Mouse (Mus musculus): ENCODE measurements at regions not wholly inside any gene's neighbourhood (a gene's known extent, or its start where the extent isn't known, plus 50 kb on each side); places are given as distances from the start of the nearest gene placed in this dataset.

DNA sequence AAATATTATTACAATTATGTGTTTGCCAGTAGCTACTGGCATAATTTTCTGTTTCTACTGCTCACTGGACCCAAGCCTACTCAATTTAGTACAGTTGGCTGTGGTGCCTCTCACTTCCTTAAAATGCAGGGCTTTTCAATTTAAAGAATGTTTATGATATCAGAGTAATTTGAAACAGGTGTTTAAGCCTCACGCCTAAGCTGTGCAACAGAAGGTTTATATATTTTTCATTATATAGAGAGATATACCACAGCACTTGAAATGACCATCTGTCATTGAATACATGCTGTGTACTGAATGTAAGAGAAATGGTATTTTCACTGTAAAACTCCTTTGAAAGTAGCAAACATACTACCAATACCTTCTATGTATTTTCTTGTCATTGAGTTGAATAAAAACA lies 376.8 kb downstream of the Otol1 start:
- Histone ChIP-seq H3K4me1 (replicated peaks; ENCODE audit: control insufficient read depth, insufficient read depth) (no peaks in the 10 kb centered on the region), H3K4me2 (replicated peaks; ENCODE audit: low read depth) (no peak overlapping the region), H3K9ac (ENCODE audit: low read length) (no peak overlapping the region), H3K4me3 (ENCODE audit: low read depth, low read length) (no peak overlapping the region), H3K9me3 (ENCODE audit: control insufficient read depth, low read length) (no peaks in the 10 kb centered on the region), H3K36me3 (ENCODE audit: control insufficient read depth, insufficient read depth, low read length) (no peaks in the 10 kb centered on the region), H3K27me3 (ENCODE audit: control insufficient read depth, insufficient read depth, low read length) (no peaks in the 10 kb centered on the region), H3K27ac (replicated peaks) (no peak overlapping the region)
- 57% methylated on average over 1 of the region's 1 CpGs for WGBS
- DNase-seq (ENCODE audit: low spot score) (no peak), ATAC-seq (ENCODE audit: low FRiP score, low TSS enrichment) (no peak)
- no peak for TF ChIP-seq EP300 (optimal IDR thresholded peaks at IDR 0.05)
- no peak for TF ChIP-seq CTCF (IDR thresholded peaks at IDR 0.05; ENCODE audit: low read depth)

GRCm38 (mm10) chr3:70385961-70386360 lies 378.5 kb downstream of the Otol1 start:
- H3K9me3 ChIP-seq (ENCODE audit: control insufficient read depth, low read length): no peaks in the 10 kb centered on the region
- no peak overlapping the region for H3K4me2 ChIP-seq (replicated peaks; ENCODE audit: low read depth)
- no peak overlapping the region for H3K27ac ChIP-seq (replicated peaks)
- H3K4me3 ChIP-seq (ENCODE audit: low read depth, low read length): no peak overlapping the region
- no peak overlapping the region for H3K9ac ChIP-seq (ENCODE audit: low read length)
- DNase-seq (ENCODE audit: low spot score): no peak
- H3K36me3 ChIP-seq (ENCODE audit: control insufficient read depth, insufficient read depth, low read length): no peaks in the 10 kb centered on the region
- ATAC-seq (ENCODE audit: low FRiP score, low TSS enrichment): no peak
- TF ChIP-seq EP300 (optimal IDR thresholded peaks at IDR 0.05) (no peak), CTCF (IDR thresholded peaks at IDR 0.05; ENCODE audit: low read depth) (no peak)
- no peaks in the 10 kb centered on the region for H3K4me1 ChIP-seq (replicated peaks; ENCODE audit: control insufficient read depth, insufficient read depth)
- WGBS: 75% methylated on average over 4 of the region's 4 CpGs
- no peaks in the 10 kb centered on the region for H3K27me3 ChIP-seq (ENCODE audit: control insufficient read depth, insufficient read depth, low read length)

GRCm38 (mm10) chr3:70401187-70401586 lies 393.8 kb downstream of the Otol1 start:
- Histone ChIP-seq H3K4me1 (replicated peaks; ENCODE audit: control insufficient read depth, insufficient read depth) (no peaks in the 10 kb centered on the region), H3K9ac (ENCODE audit: low read length) (no peak overlapping the region), H3K27ac (replicated peaks) (no peak overlapping the region), H3K27me3 (ENCODE audit: control insufficient read depth, insufficient read depth, low read length) (no peaks in the 10 kb centered on the region), H3K4me3 (ENCODE audit: low read depth, low read length) (no peak overlapping the region), H3K36me3 (ENCODE audit: control insufficient read depth, insufficient read depth, low read length) (no peaks in the 10 kb centered on the region), H3K4me2 (replicated peaks; ENCODE audit: low read depth) (no peak overlapping the region), H3K9me3 (ENCODE audit: control insufficient read depth, low read length) (no peaks in the 10 kb centered on the region)
- WGBS: 41% methylated on average over 2 of the region's 2 CpGs
- DNase-seq (ENCODE audit: low spot score): no peak
- no peak for ATAC-seq (ENCODE audit: low FRiP score, low TSS enrichment)
- TF ChIP-seq CTCF (IDR thresholded peaks at IDR 0.05; ENCODE audit: low read depth) (no peak), EP300 (optimal IDR thresholded peaks at IDR 0.05) (no peak)

- ATAC-seq (ENCODE audit: low FRiP score, low TSS enrichment): no peak
- 89% methylated on average over 1 of the region's 1 CpGs for WGBS
- no peaks in the 10 kb centered on the region for H3K9me3 ChIP-seq (ENCODE audit: control insufficient read depth, low read length)
- TF ChIP-seq CTCF (IDR thresholded peaks at IDR 0.05; ENCODE audit: low read depth) (peak; percentile 50), EP300 (optimal IDR thresholded peaks at IDR 0.05) (no peak)
- H3K36me3 ChIP-seq (ENCODE audit: control insufficient read depth, insufficient read depth, low read length): no peaks in the 10 kb centered on the region
- H3K27ac ChIP-seq (replicated peaks): no peak overlapping the region
- no peak overlapping the region for H3K4me3 ChIP-seq (ENCODE audit: low read depth, low read length)
- no peaks in the 10 kb centered on the region for H3K4me1 ChIP-seq (replicated peaks; ENCODE audit: control insufficient read depth, insufficient read depth)
- no peak overlapping the region for H3K4me2 ChIP-seq (replicated peaks; ENCODE audit: low read depth)
- no peaks in the 10 kb centered on the region for H3K27me3 ChIP-seq (ENCODE audit: control insufficient read depth, insufficient read depth, low read length)
- DNase-seq (ENCODE audit: low spot score): no peak
- H3K9ac ChIP-seq (ENCODE audit: low read length): no peak overlapping the region
Measured at GRCm38 (mm10) chr3:70406571-70406970, 399.2 kb downstream of the Otol1 start.

GRCm38 (mm10) chr3:70418273-70418672 lies 410.9 kb downstream of the Otol1 start:
- Histone ChIP-seq H3K9ac (ENCODE audit: low read length) (no peak overlapping the region), H3K27ac (replicated peaks) (no peak overlapping the region), H3K4me1 (replicated peaks; ENCODE audit: control insufficient read depth, insufficient read depth) (no peaks in the 10 kb centered on the region), H3K27me3 (ENCODE audit: control insufficient read depth, insufficient read depth, low read length) (no peaks in the 10 kb centered on the region), H3K4me2 (replicated peaks; ENCODE audit: low read depth) (no peak overlapping the region), H3K9me3 (ENCODE audit: control insufficient read depth, low read length) (no peaks in the 10 kb centered on the region), H3K36me3 (ENCODE audit: control insufficient read depth, insufficient read depth, low read length) (no peaks in the 10 kb centered on the region), H3K4me3 (ENCODE audit: low read depth, low read length) (no peak overlapping the region)
- TF ChIP-seq EP300 (optimal IDR thresholded peaks at IDR 0.05) (no peak), CTCF (IDR thresholded peaks at IDR 0.05; ENCODE audit: low read depth) (no peak)
- 76% methylated on average over 4 of the region's 4 CpGs for WGBS
- DNase-seq (ENCODE audit: low spot score) (no peak), ATAC-seq (ENCODE audit: low FRiP score, low TSS enrichment) (no peak)

GRCm38 (mm10) chr3:70422016-70422415 lies 414.6 kb downstream of the Otol1 start:
- Histone ChIP-seq H3K9me3 (ENCODE audit: control insufficient read depth, low read length) (no peaks in the 10 kb centered on the region), H3K4me1 (replicated peaks; ENCODE audit: control insufficient read depth, insufficient read depth) (no peaks in the 10 kb centered on the region), H3K9ac (ENCODE audit: low read length) (no peak overlapping the region), H3K27me3 (ENCODE audit: control insufficient read depth, insufficient read depth, low read length) (no peaks in the 10 kb centered on the region), H3K36me3 (ENCODE audit: control insufficient read depth, insufficient read depth, low read length) (no peaks in the 10 kb centered on the region), H3K4me3 (ENCODE audit: low read depth, low read length) (no peak overlapping the region), H3K27ac (replicated peaks) (no peak overlapping the region), H3K4me2 (replicated peaks; ENCODE audit: low read depth) (no peak overlapping the region)
- DNase-seq (ENCODE audit: low spot score) (no peak), ATAC-seq (ENCODE audit: low FRiP score, low TSS enrichment) (no peak)
- TF ChIP-seq CTCF (IDR thresholded peaks at IDR 0.05; ENCODE audit: low read depth): no peak
- TF ChIP-seq EP300 (optimal IDR thresholded peaks at IDR 0.05): no peak
- 82% methylated on average over 1 of the region's 1 CpGs for WGBS

All from stomach, postnatal 0 days (tissue).